Mouse (Mus musculus) adrenal gland, adult 2 months (tissue): ENCODE measurements around the gene Bbs9. TPM values are rescaled to one million over a fixed set of nuclear protein-coding genes. Genes with fewer than 3 reads are reported as not detected.

ENCODE experiments used
- DNase-seq: peaks from one replicate; pipeline ENCODE4 v3.0.0; 2021
- polyA plus RNA-seq: library from polyadenylated mRNA; depleted of rRNA; stranded (reverse); fragments of >200 nt; gene quantifications from 2 replicates; pipeline ENCODE4 v1.2.3, GENCODE M21; 2012
- total RNA-seq, 2 experiments: library from RNA; stranded (reverse); gene quantifications; 2 replicates each; pipeline ENCODE4 v1.2.3; 2021

Gene Bbs9
- total and polyA plus RNA-seq, 3 experiments, result 4.3 to 18.0 (median 12.8) TPM

DNA sequence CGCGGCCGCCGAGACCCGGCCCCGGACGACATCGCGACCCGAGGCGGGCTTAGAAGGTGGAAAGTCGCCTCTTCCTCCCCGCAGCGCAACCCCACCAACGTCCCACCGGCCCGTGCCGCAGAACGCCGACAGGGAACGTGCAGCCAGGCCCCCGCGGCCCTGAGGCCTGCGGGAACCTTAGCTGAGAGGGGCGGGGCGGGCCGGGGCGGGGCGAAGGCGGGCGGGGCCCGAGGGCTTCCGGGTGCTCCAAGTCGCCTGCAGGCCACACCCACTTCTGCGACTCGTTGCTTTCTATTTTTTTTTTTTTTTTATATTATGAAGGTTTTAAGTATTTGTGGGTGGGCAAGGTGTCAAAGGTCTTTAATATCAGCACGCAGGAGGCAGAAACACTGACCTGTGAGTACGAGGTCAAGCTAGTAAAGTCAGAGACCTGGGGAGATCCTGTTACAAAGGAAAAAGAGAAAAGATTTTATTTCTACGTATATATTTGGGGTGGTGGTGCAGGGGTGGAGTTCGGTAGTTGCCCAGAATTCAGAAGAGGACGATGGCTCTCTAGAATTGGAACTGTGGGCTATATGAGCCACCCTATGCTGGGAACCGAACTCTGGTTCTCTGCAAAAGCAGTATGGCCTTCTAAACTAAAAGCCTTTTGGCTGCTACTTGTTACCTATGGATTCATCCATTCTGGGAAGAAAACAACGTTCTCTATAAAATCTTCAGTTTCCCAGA lies 7.2 kb upstream of the Bbs9 start:
- DNase-seq, result peak; percentile 82

DNA sequence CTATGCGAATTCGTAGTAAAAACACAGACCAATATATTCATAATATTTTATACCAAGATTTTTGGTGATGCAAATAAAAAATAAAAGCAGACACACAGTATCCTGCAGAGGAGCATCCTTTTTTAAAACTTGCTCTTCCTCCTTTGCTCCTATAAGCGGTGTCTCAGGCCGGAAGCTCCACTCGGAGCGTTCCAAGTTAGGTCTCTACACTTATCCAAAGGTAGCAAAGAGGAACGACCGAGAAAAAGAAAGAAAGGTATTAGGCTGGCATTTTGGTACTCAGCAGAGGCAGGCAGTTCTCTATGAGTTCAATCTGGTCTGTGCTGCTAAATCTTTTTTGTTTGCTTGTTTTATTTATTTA lies 6.6 kb upstream of the Bbs9 start:
- DNase-seq, result no peak

DNA sequence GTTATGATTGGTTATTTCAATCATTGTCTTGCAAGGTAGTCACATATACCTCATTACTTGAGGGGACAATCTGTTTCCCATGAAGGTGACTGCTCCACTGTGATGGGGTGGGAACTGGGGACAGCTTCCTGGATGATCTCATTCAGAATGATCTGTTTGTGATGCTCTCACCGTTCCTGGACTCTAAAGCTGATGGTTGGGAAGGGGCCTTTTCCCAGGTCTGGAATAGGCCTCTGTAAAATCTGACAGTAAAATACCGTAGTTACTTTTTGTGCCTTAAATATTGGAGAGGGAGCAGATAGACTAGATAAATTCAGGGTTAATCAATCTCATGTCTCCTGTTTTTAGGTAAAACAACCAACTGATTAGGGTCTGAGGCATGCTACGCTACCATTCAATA lies 5.9 kb upstream of the Bbs9 start, which contains the start of gene Rp9:
TSS of gene Rp9 (minus strand) at position 101 of the 400 bp plus-strand sequence.
- no peak for DNase-seq

DNA sequence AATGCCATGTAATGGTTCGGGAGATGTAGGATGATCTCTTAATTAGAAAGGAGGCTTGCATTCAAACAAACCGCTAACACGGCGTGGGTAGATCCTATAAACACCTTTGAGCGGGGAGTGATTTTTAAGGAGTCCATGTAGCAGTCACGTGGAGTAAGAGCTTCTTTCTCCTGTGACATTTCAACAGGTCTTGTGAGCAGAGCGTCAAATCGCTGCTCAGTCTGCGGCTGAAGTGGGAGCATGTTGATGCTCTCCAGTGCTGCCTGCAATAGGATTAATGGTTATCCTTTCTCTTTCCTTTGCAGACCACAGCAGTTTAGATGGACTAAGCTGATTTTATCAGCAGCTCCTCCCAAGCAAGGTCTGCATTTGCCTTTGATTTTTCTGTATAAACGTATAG lies 750 bp downstream of the Bbs9 start:
- DNase-seq, result no peak

DNA sequence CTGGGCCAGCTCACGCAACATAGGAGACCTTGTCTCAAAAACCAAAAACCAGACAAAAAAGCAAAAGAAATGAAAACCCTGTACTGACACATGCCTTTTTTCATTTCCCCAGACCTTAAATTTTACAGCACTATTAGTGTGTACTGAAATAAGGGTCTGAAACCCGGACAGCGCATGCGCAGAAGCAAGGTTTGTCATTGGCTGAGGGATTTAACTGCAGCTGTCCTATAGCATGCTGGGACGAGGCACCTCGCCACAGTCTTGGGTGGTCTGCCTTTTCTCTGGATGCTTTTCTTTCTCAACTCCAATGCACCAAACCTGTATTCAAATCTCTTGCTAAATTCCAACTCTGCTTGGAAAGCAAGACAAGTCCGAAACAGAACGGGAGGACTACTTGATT lies 3.4 kb downstream of the Bbs9 start:
- no peak for DNase-seq

DNA sequence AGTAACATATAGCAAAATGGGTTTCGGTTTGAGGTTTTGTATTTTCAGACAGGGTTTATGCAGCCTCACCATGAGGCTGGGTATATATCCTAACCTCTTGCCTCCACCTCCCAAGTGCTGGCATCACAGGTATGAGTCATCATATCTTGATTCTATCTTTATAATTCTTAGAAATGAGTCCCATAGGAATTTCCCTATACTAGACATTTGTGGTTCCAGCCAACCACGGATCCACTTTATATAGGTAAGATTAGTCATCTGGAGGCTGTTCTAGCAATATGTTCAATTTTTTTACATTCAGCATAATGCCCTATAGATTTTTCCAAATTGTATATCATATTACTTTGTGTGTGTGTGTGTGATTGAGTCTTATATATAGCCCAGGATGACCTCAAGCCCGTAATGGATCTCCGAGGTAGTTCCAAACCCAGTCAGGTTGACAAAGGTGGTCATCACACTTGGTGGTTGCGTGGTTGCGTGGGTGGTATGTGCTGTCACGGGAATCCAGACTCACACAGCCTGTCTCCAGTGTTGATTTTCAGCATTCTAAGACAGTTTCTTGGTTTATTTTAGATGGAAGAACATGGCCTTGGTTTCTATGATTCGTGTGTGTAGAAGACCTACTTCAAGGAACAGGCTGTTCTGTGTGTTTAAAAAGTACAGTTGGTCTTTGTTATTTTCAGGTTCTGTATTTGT lies 8.5 kb downstream of the Bbs9 start:
- no peak for DNase-seq

DNA sequence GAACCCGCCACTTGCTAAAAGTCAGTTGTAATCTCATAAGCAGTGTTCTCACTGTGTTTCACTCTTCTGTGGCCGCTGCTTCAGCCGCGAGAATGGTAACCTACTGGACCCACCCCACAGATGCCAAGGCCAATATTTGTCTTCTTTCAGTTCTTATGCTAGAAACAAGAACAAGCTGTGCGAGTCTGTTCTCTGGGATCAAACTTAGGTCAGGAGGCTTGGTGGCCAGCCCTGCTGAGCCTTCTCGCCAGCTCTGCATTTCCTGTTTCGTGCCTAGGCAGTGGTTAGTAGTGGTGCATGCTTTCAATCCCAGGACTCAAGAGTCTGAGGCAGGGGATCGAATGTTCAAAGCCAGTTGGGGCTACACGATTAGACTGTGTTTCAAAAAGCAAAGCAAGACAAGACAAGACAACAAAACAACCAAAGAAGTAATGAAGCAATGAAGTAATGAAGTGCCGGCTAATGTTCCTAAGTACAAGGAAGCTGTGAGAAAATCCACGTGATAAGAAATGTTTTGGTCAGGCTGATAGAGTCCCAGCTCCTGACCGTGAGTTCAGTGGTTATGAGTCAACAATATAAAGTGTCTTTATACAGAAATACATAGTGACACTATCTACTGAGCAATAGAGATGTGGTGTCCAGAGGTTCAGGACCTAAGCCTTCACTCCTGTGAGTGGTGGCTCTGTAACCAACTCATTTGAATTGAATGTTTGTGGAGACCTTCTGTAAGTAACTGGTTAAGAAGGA lies 9.2 kb downstream of the Bbs9 start:
- DNase-seq, result no peak

DNA sequence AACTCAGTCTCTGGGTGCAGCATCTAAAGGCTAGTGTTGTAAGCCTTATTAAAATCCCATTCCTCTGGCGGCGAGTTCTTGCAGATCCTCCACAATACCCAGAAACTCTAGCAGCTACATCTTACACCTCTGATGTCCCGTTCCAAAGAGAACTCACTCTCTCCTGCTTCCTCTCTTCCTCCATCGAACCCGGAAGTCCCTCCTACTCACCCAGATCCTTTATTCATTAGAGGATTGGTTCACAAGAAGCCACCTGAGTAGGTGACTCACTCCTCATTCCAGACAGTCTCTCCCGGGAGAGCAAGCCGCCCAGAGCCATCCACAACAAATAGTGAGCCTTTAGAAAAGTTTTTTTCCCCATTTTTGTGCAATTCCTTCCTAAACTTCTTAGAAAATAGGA lies 10.7 kb downstream of the Bbs9 start:
- no peak for DNase-seq

DNA sequence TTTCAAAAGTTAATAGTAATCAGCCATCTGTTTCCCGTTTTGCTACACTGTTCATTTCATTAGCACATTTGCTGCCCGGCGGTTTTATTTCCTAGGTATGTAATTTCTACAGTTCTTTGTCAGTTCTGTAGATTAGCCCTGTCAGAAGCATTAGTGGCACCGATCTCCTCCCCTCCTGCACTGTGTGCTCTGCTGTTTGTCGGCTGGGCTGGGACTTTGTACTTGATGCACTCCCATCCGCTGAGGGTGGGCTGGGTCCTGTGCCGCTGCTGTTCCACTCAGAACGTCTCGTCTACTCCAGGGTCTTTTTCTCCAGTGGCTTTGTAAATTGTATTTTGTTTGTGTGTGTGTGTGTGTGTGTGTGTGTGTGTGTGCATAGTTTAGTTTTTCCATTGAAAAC lies 13.4 kb downstream of the Bbs9 start:
- DNase-seq, result no peak

DNA sequence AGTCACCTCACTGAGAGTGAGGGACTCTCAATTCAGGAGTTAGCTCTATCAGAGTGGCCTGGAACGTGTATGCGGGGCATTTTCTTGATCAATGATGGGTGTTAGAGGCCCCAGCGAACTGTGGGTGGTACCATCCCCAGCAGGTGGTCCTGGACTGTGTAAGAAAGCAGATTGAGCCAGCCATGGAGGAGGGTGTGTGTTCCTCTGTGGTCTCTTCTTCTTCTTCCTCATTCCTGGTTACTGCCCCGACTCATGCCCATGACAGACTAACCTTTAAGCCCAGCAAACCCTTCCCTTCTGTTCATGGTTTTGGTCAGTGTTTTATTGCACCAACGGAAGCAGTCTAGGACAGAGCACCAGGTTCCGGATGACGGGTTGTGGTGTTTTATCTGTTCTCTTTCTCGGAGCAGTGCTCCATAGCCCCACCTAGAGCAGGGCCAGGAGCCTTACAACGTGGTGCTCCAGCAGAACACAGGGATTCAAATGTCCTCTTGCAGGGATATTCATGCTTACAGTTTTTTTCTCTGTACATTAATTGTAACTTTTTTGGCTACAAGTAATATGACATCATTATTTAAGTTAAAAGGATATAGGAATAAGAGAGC lies 18.8 kb downstream of the Bbs9 start:
- no peak for DNase-seq

DNA sequence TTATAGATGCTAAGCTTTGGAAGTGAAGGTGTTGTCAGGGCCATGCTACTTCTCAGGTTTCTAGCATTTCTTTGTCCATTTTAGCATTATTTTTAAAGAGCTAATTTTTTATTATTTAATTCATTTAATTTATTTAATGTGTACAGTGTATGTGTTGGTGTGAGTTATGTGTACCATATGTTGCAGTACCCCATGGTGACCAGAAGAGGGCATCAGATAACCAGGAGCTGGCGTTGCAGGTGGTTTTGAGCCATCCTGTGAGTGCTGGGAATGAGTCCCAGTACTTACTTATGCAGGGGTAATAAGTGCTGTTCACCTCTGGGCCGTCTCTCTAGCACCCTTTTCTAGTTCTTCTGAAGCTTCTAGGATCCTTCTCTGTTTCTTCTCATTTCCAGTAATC lies 19.6 kb downstream of the Bbs9 start:
- DNase-seq, result no peak

DNA sequence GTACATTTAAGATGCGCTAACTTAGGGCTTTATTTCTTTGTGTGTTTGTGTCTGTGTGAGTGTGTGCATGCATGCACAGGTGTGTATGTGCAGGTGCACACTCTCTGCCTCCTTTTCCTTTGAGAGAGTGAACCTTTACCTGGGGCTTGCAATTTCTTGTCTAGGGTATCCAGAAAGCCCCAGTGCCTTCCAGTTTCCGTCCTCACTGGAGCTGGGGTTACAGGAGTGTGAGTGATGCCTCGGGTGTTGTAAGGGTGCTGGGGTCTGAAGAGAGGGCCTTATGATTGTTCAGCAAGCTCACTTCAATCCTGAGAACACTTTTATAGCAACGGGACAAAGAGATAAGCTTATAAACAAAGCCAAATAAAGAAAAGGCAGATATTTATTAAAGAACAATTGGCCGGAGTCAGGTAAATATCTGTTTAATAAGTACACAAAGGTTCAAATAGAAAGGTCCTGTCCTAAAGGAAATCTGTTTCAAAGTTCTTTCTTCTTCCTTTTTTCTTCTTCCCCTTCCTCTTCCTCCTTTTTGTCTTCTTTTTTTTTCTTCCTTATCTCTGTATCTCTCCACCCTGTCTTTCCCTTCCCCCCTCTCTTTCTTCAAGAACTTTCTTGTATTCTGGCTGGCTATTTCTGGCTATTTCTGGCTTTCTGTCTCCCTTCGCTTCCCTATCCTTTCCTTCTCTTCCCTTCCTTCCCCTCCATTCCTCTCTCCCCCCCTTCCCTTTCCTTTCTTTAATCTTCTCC lies 21.7 kb downstream of the Bbs9 start:
- DNase-seq, result no peak

DNA sequence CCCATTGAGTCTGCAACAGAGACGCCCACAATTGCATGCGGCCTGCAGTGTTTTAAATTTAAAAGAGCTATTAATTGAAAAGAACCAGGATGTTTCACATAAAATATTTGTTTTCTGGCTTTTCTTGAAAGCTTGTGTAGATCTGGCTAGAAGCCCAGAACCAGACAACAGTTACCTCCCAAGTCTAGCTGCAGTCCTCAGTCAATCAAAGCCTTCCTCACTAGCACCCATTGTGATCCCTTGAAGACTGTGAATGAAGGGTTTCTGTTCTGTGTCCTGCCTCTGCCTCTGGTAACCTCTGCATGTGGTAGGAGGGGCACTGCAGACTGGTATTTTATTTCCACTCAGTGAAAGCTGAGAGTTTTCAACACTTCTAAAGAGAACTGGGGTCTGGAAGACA lies 27.5 kb downstream of the Bbs9 start:
- no peak for DNase-seq

DNA sequence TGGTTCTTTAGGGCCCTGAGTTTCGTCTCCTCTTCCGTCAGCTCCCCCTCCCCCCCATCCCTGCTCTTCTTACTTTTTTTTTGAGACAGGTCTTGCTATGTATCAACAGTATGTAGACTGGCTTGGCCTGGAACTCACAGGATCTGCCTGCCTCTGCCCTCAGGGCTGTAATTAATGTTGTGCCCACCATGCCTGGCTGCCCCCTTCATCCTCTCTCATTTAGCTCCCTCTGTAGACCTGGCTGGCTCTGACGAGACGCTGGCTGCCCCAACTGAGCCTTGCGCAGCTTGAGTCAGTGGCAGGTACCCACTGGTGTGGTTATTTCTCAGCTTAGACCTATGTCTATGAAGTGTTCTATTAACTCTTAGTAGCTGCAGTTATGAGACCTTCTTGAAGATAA lies 28.1 kb downstream of the Bbs9 start:
- no peak for DNase-seq

DNA sequence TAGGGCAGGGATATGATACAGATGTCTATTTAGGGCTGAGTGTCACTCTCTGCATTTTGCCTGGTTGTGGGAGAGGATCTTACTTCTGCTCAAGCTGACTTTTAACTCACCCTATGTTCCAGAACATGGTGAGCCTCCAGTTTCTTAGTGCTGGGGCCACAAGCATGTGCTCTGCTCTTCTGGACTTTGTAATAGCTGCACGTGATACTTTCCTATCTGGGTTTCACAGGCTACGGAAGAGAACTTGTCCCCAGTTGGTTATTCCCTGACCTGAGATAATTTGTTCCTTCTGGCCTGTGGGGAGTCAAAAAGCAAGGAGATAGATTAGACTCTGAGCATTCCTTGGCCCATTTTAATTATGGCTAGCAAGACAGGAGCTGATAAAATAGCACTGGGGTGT lies 30.1 kb downstream of the Bbs9 start:
- DNase-seq, result no peak

DNA sequence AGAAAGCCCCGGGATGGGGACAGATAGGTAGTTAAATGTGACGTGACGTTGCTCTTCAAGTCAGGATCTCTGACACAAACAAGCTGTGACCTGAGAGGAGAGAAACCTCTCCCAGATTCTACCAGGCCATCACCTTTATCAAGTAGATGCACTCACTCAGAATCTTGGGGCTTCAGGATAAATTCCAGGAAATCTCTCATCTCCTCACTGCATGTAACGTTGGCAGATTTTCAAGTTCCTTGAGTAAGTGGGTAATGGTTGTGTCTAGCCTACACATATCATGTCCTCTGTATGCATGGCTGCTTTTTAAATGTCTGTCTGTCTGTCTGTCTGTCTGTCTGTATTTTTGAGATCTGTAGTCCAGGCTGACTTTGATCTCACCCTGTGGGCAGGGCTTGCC lies 39.6 kb downstream of the Bbs9 start:
- DNase-seq, result no peak

DNA sequence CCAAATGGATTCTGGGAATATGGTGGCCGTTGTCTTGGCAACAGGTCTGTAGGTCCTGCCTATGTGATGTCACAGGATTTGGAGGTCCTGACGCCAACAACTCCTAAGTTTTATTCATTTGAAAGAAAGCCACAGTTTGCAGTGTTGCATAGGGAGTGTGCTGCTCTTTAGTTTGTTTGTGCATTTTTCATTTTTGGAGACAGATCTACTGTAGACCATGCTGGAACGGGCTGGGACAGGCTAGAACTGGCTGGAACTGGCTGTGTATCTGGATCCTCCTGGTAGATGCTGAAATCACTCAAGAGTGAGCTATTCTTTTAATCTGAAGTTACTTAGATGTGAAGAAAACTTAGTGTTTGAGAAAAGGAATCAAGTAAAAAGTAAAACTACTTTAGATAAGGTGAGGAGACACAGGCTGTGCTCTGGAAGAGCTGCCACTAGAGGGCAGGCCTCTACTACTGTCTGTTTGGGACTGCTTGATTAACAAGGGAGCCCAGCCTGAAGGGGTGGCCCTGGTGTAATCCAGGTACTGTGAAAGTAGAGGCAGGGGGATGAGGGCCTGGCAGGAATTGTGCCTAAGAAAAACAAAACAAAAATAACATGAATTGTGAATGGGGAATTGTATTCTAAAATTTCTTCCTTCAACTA lies 43.0 kb downstream of the Bbs9 start:
- peak; percentile 14 for DNase-seq

DNA sequence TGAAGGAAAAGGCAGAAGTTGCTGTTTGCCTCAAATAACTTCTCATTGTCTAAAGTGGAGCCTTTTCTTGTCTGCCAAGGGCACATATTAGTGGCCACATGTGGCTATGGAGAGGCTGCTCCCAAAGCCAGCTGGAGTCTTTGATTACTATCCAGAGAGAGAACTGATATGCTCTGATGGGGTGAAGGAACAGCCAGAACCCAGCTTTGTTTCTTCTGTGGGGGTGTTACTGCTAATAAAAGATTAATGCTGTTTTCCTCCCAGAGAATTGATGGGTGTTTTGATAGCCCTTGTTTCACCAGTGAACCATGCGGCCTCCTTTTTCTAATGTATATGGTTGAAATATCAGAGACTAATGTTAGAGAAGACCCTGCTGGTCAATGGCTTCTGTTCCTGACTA lies 47.9 kb downstream of the Bbs9 start:
- no peak for DNase-seq

DNA sequence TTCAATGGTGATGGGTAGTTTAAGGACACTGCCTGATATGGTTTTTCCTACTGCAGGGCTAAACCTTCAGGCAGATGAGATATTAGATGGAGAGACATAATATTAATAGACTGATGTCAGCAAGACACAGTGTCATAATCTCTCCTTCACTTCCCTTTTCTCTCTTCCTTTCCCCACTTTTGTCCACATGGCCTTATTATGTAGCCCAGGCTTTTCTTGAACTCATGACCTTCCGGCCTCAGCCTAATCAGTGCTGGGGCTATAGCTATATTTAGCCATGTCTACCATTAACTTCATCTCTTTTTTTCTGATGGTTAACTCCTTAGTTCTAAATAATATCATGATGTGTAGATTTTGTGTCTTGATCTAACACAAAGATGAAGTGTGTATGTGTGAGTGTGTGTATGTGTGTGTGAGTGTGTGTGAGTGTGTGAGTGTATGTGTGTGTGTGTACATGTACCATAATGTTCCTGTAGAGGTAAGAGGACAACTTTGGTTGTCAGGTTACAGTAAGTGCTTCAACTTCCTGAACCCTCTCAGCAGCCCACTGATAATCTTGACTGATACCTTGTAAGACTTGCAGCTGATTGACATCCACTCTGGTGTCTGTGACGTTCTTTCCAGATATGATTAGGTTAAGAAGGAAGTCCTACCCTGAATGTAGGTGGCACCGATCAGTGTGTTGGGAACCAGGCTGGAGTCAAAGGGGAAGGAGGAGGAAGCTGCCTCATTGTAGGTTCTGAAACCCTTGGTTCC lies 55.4 kb downstream of the Bbs9 start:
- DNase-seq, result no peak

DNA sequence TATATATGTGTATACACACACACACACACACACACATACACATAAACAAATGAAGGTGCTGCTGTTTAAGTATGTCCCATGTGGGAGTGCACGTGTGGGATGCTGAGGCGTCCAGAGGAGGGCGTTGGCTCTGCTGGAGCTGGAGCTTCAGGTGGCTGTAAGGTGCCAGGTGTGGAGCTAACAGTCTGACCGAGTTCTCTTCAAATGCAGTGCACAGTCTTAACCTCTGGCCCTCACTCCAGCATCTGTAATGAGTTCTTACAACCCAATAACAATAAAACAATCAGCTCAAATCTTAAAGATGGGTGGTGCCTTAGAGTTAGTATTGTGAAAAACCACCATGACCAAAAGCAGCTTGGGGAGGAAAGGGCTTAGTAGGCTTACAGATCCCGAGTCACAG lies 56.6 kb downstream of the Bbs9 start:
- DNase-seq, result no peak
